Mouse (Mus musculus): ENCODE measurements around the gene Tmeff1.
"Not testable (repeated sequence)": the region's sequence is repeated elsewhere in the genome, so short reads cannot be mapped to it uniquely, and the experiment has no call there.

The Tmeff1 gene

DNA sequence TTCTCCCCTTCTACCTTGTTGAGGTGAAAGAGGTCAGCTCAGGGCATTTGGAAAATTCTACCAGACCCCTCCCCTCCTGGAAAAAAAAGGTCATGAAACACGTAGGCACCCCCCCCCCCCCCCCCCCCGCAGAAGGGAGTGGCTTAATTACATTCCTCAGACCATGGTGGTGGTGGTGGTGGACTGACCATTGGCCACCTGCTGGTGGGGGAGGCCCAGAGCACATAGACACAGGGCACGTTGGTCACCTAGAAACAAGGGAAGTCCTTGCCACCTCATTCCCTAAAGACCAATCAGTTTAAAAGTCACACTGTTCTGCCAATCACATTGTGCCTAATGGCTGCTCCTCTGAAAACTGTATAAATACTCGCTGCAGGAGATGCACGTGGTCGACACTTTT lies 94.8 kb downstream of the Tmeff1 start:
- not testable (repeated sequence) for DNase-seq

DNA sequence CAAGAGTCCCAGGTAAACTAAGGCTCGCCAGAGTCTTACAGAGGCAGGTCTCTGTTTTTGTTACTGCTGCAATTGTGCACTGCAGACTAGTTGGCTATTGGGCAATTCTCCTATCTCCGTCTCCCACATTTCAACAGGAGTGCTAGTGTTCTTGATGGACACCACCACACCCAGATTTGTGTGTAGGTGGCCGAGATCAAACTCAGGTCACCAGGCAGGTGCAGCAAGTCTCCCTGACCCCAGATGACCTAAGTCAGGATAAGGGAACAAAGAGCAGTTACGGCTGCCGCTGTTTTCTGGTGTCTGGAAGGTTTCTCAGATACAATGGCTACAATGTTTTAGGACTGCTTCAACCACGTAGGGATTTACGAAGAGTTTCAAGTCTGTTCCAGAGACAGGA lies 95.2 kb downstream of the Tmeff1 start:
- DNase-seq: no peak

DNA sequence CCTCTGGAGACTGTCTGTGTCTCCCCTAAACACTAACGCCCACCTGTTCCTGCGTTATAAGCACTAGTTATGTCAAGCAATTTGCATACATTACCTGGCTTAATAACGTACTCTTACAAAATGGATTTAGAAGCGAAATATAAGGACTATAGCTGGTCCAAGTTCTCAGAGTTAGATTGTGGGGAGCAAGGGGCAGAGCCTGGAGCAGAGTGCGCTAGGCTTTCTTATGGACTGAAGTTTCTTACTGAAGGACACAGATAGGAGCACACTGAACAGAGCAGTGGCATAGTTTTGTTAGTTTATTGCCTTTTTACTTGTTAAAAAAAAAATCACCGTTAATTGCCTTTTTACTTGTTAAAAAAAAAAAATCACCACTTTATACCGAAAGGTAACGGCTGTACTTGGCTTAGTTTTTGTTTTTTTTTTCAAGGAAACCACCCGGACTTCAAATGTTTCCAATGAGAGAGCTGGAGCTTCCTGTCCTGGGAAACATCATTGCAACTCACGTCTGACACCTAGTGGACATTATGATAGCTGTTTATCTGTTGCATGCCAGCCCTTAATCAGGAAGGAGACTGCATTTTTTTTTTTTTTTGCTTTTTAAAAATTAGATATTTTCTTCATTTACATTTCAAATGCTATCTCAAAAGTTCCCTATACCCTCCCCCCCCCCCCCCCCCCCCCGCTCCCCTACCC lies 95.8 kb downstream of the Tmeff1 start:
- peak; percentile 19 for DNase-seq

DNA sequence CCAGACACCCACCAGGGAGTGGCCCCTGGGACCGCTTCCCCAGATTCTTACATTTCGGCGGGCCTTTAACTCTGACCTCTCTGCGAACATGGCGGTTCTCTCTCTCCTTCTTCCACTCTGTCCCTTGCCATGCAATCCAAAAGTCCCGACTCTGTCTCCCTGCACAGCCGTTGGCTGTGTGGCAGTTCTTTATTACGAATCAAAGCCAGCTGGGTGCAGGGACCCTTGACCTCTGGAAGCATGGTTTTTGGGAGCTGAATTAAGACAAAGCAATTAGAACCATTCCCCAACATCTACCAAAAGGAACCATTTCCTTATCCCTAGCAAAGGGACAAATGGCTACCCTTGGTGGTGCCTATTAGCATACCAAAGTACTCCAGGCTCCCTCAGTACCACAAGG lies 98.2 kb downstream of the Tmeff1 start:
- no peak for DNase-seq

DNA sequence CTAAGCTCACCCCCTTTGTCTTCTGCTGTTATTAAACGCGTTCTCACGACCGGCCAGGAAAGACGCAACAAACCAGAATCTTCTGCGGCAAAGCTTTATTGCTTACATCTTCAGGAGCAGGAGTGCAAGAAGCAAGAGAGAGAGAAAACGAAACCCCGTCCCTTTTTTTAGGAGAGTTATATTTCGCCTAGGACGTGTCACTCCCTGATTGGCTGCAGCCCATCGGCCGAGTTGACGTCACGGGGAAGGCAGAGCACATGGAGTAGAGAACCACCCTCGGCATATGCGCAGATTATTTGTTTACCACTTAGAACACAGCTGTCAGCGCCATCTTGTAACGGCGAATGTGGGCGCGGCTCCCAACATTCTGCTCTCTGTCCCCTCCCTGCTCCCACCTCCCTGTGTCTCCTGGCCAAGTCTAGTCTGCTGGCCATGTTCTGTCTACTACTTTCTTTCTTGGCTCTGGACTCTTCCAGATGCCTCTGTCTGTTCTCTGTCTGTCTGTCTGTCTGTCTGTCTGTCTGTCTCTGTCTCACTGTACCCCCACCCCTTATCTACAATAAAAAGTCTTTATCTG lies 98.7 kb downstream of the Tmeff1 start:
- peak; percentile 27 for DNase-seq

DNA sequence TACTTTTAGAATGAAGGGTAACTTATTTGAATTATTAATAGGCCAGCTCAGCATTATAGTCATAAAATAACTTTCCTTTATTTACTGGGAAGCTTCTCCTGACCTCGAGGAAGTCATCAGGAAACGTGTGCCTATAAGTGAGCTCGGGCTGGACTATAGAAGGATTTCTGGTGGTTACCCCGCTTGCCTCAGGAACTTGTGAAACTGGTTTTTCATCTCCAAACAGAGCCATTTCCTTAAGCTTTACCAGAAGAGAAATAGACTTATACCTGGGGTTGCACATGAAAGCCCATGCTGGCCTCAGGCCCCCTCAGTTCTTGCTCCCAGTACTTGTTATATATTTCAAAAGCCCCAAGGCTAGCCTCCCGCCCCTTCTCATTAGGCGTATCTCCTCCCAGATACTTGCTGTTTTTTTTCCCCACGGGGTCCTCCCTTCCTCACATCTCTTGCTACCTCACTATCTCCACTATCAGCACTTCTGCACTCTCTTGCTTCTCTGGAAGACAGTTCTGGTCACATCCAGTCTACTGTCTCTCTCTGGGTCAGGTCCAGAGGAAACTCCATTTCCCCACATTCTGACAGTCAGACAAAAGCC lies 99.7 kb downstream of the Tmeff1 start:
- no peak for DNase-seq

DNA sequence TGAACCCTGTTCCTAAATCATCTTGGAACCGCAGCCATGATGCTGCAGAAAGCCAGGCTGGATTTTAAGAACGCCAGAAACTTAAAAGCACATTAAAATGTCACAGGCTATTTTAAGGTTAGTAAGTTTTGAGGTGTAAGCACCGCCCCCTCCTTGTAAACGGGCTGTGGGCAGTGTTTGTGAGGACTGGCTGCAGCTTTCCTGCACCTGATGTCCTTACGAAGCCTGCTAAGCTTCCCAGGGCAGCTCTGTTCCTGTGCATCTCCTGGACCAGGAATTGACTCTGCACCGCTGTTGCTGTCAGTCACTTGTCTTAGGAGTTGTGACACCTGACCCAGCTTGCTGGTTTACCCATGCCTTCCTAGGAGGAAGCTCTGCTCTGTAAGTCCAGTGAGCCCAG lies 103.2 kb downstream of the Tmeff1 start:
- DNase-seq: no peak

DNA sequence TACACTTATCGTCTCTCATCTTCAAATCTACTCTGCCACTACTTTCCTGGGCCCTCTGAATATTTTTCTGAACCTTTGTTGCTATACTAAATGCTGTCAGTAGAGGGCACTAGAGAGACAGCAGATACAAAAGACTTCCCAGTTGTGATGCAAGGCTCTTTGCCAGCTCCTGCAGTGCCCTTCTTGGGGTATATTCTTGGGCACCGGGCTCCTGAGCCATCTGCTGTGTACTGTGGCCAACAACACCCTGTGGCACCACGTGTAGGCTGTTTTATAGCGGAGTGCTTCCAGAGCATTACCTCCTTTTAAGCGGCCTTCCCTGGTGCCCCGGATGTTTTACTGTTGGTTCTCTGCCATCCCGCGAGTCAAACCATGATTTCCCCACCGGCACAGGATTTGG lies 105.7 kb downstream of the Tmeff1 start:
- DNase-seq: peak; percentile 87

DNA sequence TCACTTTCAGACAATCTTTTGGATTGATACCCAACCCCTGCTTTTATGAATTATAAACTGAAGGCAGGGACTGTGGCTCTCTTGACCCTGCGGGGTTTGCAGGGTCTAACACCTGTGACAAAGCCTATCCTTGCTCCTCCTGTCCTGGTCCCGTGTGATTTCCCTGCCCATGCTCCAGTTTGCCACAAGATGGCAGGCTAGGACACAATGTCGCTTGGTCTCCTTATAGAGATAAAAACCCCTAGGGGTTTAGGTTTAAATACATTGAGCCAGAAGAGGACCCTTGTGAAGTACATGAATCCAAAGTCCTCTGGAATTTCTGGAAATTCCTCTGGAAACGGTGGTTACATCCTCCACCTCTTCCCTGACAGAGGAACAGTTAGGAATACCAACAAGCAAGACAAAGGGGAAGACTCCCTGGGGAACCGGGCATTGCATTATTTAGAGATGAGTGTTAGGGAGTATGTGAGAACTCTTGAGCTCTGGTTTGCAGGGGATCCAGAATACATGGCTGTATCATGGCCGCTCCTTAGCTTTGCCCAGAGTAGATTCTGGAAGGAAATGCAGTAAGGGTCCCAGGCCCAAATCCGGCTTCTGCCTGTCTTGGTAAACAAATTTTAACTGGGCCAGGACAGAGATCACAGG lies 106.9 kb downstream of the Tmeff1 start:
- DNase-seq: peak; percentile 21

DNA sequence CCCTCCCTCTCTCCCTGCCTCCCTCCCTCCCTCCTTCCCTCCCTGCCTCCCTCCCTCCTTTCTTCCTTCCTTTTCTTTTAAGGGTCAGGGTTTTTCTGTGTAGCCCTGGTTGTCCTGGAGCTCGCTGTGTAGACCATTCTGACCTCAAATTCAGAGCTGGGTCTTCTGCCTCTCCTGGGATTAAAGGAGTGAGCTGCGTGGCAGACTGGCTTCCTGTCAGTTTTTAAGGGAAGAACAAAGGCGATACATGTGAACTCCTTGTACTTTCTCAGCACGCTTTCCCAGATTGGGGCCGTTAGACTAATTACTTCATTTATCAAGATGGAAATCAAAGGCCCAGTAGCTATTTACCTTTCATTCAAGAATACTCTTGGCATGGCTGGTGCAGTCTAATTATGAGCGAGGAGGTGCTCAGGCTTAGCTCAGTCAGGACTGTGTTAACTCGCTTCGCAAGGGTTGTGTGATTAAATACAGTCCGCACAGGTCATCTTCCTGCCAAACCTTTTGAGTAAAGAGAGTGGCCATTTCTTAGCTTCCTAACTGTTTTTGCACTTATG lies 107.8 kb downstream of the Tmeff1 start:
- DNase-seq: no peak

DNA sequence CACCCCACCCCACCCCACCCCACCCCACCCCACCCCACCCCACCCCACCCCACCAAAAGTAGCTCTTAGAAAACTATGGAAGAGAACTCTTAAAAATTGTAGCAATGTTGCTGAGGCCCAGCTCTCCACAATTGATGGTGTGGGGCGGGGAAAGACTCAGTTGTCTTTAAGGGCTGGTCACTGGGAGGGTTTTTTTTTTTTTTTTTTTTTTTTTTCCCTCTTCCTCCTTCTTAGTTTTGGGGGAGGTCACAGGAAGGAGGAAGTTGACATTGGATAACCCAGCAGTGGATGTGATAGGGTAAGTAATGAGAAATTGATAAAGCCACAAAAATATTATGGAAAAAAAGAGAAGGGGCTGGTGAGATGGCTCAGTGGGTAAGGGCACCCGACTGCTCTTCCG lies 111.7 kb downstream of the Tmeff1 start:
- DNase-seq: no peak

DNA sequence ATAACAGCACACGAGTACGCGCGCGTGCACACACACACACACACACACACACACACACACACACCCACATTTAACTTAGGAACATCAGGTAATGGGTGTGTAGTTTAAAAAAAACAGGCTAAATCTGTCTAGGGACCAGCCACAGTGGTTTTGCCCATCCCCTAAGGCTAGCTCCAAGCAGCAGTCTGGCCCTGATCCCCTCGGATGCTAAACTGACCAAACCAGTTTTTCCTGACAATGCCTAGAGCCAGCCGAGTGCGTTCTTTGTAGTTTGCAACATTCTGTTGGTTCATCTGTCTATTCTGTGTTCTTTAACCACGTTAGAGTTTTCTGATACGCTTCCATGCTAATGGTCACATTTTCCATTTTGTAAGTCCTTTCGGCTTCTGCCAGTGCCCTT lies 112.3 kb downstream of the Tmeff1 start:
- DNase-seq: no peak

All from cerebellum, adult 9-11 months (tissue).